Mouse (Mus musculus) left cerebral cortex, postnatal 10 days (tissue): ENCODE data around the gene Vps33a. TPM values are rescaled to one million over a fixed set of nuclear protein-coding genes. Genes with fewer than 3 reads are reported as not detected.
A peak's percentile ranks its signal among the peaks of the same experiment; 100 is the strongest.

Source experiments
- DNase-seq, 2 experiments: peaks; one replicate each; pipeline ENCODE4 v3.0.0; 2021 to 2022; ENCODE audit warnings: low spot score in 2 of 2, mixed read lengths in 1 of 2; ENCODE audit errors: extremely low spot score in 1 of 2
- intact Hi-C: fragments of 180-260 bp; cut with DNase I; formaldehyde crosslinking; loops from one replicate; pipeline ENCODE4 v1.15.1; 2025
- total RNA-seq, 2 experiments: library from RNA; stranded (reverse); gene quantifications; 2 replicates each; pipeline ENCODE4 v1.2.3; 2021

Vps33a gene
- total RNA-seq = 10 to 100 TPM; 70.1 to 76.9 TPM

- intact Hi-C loops = no loop called here
- DNase-seq = peak; percentile 97 to 99
Observed at GRCm38 (mm10) chr5:123572357-123573186, at the start of gene Vps33a. Gene Vps33a (minus strand): TSS chr5:123573038.

DNA sequence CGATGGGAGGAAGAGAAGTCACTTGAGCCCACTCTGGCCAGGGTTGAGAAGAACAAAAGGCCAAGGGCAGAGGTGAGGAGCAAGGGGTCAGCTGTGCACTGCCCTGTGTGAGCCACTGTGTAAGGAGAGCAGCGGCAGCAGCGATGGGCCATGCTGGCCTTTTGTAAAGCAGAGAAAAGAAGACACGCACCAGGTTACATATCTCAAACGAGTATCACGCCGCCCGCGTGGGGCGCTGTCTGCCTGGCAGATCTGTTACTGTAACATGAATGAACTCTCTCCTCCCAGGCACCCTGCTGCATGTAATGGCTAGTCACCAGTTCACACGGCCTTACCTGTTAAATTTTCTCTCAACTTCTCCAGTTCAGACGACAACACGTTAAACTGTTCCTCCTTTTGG is 49.6 kb upstream of the Vps33a start:
- DNase-seq = no peak
- intact Hi-C loops = no loop called here

DNA sequence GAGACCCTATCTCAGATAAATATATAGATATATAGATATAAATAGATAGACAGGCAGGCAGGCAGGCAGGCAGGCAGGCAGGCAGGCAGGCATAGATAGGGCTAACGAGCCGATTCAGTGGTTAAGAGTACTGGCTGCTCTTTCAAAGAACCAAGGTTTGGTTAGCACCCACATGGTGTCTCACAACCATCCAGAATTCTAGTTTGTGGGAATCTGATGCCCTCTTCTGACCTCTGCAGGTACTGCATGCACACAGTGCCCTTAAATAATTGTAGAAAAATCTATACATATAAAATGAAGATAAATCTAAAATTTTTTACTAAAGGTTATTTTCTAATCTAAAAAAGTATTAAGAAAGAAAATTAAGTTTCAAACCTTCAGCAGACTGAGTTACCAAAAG is 45.7 kb upstream of the Vps33a start:
- intact Hi-C loops = loop anchor here (10.0 kb wide), 1 partner anchor 174 kb away; no protein-coding TSS in a partner anchor
- no peak for DNase-seq

DNA sequence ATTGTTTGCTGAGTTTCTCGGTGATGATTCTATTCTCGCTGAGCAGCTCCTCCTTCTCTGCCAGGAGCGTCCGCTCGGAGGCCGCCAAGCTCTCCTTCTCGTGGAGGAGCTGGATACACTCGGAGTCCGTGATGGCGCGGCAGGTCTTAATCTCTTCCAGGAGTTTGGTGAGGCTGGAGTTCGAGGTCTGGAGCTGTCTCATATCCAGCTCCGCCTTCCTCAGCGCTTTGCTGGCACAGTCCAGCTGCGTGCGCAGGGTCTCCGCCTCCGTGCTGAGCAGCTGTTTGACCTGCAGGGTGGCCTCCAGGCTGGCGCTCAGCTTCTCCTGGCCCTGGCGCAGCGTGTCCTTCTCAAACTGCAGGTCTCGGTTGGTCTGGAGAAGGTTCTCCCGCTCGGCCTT is 41.4 kb upstream of the Vps33a start:
- DNase-seq = no peak
- intact Hi-C loops = loop anchor here (5.0 to 10.0 kb wide), 2 partner anchors 37 to 169 kb away; no protein-coding TSS in a partner anchor

DNA sequence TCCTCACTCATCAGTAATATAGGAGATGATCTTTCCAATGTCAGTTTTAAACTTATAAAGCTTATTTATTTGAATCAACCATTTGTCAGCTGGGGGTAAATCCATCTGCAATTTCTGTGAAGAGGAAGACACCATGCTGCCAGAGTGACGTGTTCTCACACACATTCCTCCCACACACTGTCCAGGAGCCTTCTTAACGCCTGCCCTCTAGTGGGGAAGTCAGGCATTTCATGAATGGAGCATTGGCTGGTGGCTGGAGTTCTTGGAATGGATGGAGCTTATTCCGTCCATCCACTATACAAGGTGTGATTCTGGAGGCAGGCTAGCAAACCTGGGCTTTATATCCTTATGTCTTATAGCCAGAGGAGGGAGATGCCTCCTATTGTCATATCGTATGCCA is 37.0 kb upstream of the Vps33a start:
- peak; percentile 85 to 86 for DNase-seq
- intact Hi-C loops = loop anchor here (5.0 to 10.0 kb wide), 2 partner anchors 33 to 165 kb away; no protein-coding TSS in a partner anchor

- intact Hi-C loops = no loop called here
- no peak for DNase-seq
Observed at GRCm38 (mm10) chr5:123609416-123609815, 36.6 kb upstream of the Vps33a start.

- intact Hi-C loops = no loop called here
- peak in 1 of 2 experiments; percentile 67 for DNase-seq
Observed at GRCm38 (mm10) chr5:123607211-123607669, 34.4 kb upstream of the Vps33a start.

- peak in 1 of 2 experiments; percentile 66 for DNase-seq
- intact Hi-C loops = no loop called here
Observed at GRCm38 (mm10) chr5:123603496-123603895, 30.7 kb upstream of the Vps33a start.

DNA sequence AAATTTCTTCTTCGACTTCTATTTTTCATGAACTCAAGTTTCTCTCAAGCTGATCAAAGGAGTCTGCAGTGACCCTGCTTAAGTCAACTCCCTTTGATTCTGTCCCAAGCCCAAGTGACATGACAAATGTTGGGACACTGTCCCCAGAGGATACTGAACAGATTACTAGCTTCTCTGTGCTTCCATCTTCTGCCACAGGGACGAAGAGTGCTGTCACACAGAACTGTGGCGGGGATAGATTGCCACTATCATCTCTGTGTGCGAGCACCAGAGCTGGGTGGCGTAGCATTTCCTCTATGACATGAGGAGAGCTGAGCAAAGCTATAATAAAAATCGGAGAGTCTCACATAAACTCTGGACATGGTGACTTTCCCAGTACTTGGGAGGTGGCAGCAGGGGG is 29.3 kb upstream of the Vps33a start:
- intact Hi-C loops = no loop called here
- no peak for DNase-seq

GRCm38 (mm10) chr5:123599319-123599718 is 26.5 kb upstream of the Vps33a start:
- intact Hi-C loops = no loop called here
- DNase-seq = peak in 1 of 2 experiments; percentile 50

GRCm38 (mm10) chr5:123593622-123594280 is 20.9 kb upstream of the Vps33a start:
- DNase-seq = peak in 1 of 2 experiments; percentile 34
- intact Hi-C loops = no loop called here

- intact Hi-C loops = no loop called here
- no peak for DNase-seq
Observed at GRCm38 (mm10) chr5:123580043-123580442, 7.2 kb upstream of the Vps33a start.

- intact Hi-C loops = loop anchor here (5.0 kb wide), 1 partner anchor 36 kb away; no protein-coding TSS in a partner anchor
- no peak for DNase-seq
Observed at GRCm38 (mm10) chr5:123576696-123577095, 3.9 kb upstream of the Vps33a start.

DNA sequence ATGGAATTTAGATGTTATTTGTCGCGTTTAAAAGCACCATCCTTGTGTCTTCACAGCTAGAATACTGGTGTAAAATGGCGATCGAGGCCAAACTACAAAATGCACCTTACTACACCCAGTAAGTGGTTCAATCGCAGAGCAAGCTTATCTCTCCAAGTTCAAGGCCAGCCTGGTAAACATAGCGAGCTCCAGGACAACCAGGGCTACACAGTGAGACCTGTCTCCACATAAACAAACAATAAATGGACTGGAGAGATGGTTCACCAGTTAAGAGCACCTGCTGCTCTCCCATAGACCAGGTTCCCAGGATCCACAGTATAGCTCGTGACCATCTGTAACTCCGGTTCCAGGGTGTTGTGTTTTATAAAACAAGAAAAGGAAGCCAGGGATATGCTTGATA is 524 bp upstream of the Vps33a start:
- intact Hi-C loops = no loop called here
- no peak for DNase-seq

GRCm38 (mm10) chr5:123561128-123561527 is 11.7 kb downstream of the Vps33a start:
- intact Hi-C loops = no loop called here
- no peak for DNase-seq

- DNase-seq = no peak
- intact Hi-C loops = no loop called here
Observed at GRCm38 (mm10) chr5:123559588-123559987, 13.2 kb downstream of the Vps33a start.

- DNase-seq = peak; percentile 31 to 67
- intact Hi-C loops = no loop called here
Observed at GRCm38 (mm10) chr5:123556451-123556850, 16.4 kb downstream of the Vps33a start.

DNA sequence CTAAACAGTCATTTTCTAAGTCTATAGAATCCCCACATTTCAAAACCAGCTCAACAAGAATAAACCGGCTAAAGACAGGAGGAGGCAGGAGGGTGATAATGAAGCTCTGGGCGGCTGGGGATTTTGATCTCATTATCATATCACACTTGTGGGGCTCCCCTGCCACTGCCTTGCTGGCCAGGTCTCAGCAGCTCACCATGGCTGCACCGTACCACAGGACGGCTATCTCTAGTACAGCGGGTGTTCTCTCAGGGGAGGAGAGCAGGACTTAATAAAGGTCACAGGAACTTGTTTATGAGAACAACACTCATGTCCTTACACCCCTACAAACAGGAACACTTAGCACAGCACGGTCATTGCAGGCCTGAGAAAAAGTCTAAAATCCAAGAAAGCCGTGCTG is 17.1 kb downstream of the Vps33a start:
- DNase-seq = no peak
- intact Hi-C loops = no loop called here

GRCm38 (mm10) chr5:123533801-123534200 is 39.0 kb downstream of the Vps33a start:
- no peak for DNase-seq
- intact Hi-C loops = no loop called here

DNA sequence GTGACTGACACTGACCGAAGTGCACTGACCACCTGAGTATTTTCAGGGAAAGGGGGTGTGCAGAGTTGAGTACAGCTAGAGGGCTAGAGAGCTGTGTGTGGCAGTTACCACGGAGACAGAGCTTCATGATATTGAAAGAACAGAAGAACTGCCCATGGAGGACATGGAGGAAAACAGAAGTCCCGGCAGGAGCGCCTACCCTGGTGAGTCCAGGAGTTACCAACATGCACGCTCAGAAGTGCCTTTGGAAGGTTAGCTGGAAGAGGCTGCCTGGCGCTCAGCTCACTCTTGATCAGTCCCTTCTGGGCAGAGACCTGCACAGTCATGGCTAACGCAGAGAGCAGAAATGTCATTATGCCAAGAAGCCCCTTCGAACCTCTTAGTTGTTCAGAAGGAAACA is 42.8 kb downstream of the Vps33a start:
- intact Hi-C loops = no loop called here
- no peak for DNase-seq
